Mouse (Mus musculus): ENCODE data around the gene Tst. TPM values are rescaled to one million over a fixed set of nuclear protein-coding genes. Genes with fewer than 3 reads are reported as not detected.

Tst gene
- polyA plus RNA-seq, 1 experiment from 2014 or later: 8.3 TPM

- Histone ChIP-seq H3K4me3 (ENCODE audit: low read depth, low read length) (no peak overlapping the region), H3K9me3 (ENCODE audit: control insufficient read depth, low read length) (no peaks in the 10 kb centered on the region), H3K4me2 (no peak overlapping the region), H3K27ac (ENCODE audit: low read depth, low read length) (no peak overlapping the region), H3K36me3 (ENCODE audit: control insufficient read depth, insufficient read depth, low read length) (no peaks in the 10 kb centered on the region), H3K4me1 (ENCODE audit: control insufficient read depth, insufficient read depth, low read length) (peaks cover 6% of the 10 kb centered on the region), H3K9ac (ENCODE audit: low read length) (peak overlapping the region; percentile 7; the same call in 1 of the 2 replicates), H3K27me3 (ENCODE audit: control insufficient read depth, insufficient read depth, low read length) (no peaks in the 10 kb centered on the region)
- WGBS: 30% methylated on average over 7 of the region's 7 CpGs
- no peak for DNase-seq (ENCODE audit: low spot score, missing footprints)
- peak; percentile 17; the same call in 1 of the 2 replicates for ATAC-seq (ENCODE audit: low FRiP score)
Observed at GRCm38 (mm10) chr15:78447121-78447520, 41.4 kb upstream of the Tst start.

GRCm38 (mm10) chr15:78443857-78444256 lies 38.1 kb upstream of the Tst start:
- WGBS: 55% methylated on average over 6 of the region's 6 CpGs

GRCm38 (mm10) chr15:78442231-78442630 lies 36.5 kb upstream of the Tst start:
- H3K4me3 ChIP-seq (ENCODE audit: low read depth, low read length): no peak overlapping the region
- DNase-seq (ENCODE audit: low spot score, missing footprints): no peak
- ATAC-seq (ENCODE audit: low FRiP score): no peak
- no peaks in the 10 kb centered on the region for H3K36me3 ChIP-seq (ENCODE audit: control insufficient read depth, insufficient read depth, low read length)
- no peak overlapping the region for H3K4me2 ChIP-seq
- H3K9ac ChIP-seq (ENCODE audit: low read length): no peak overlapping the region
- H3K4me1 ChIP-seq (ENCODE audit: control insufficient read depth, insufficient read depth, low read length): peaks cover 11% of the 10 kb centered on the region
- no peaks in the 10 kb centered on the region for H3K9me3 ChIP-seq (ENCODE audit: control insufficient read depth, low read length)
- H3K27me3 ChIP-seq (ENCODE audit: control insufficient read depth, insufficient read depth, low read length): no peaks in the 10 kb centered on the region
- H3K27ac ChIP-seq (ENCODE audit: low read depth, low read length): no peak overlapping the region
- WGBS: 87% methylated on average over 19 of the region's 19 CpGs

More at GRCm38 (mm10) chr15:78443857-78444256, 38.1 kb upstream of the Tst start:
- no peaks in the 10 kb centered on the region for H3K9me3 ChIP-seq (ENCODE audit: control insufficient read depth, low read length)
- H3K4me2 ChIP-seq: no peak overlapping the region
- H3K27me3 ChIP-seq (ENCODE audit: control insufficient read depth, insufficient read depth, low read length): no peaks in the 10 kb centered on the region
- H3K36me3 ChIP-seq (ENCODE audit: control insufficient read depth, insufficient read depth, low read length): no peaks in the 10 kb centered on the region
- no peak overlapping the region for H3K27ac ChIP-seq (ENCODE audit: low read depth, low read length)
- DNase-seq (ENCODE audit: low spot score, missing footprints) (no peak), ATAC-seq (ENCODE audit: low FRiP score) (no peak)
- no peak overlapping the region for H3K4me3 ChIP-seq (ENCODE audit: low read depth, low read length)
- H3K4me1 ChIP-seq (ENCODE audit: control insufficient read depth, insufficient read depth, low read length): peaks cover 6% of the 10 kb centered on the region
- H3K9ac ChIP-seq (ENCODE audit: low read length): no peak overlapping the region

GRCm38 (mm10) chr15:78438973-78439372 lies 33.3 kb upstream of the Tst start:
- no peak overlapping the region for H3K4me2 ChIP-seq
- no peak overlapping the region for H3K27ac ChIP-seq (ENCODE audit: low read depth, low read length)
- DNase-seq (ENCODE audit: low spot score, missing footprints): no peak
- H3K4me3 ChIP-seq (ENCODE audit: low read depth, low read length): no peak overlapping the region
- no peak for ATAC-seq (ENCODE audit: low FRiP score)
- H3K36me3 ChIP-seq (ENCODE audit: control insufficient read depth, insufficient read depth, low read length): 0 out of 2 replicates have a peak, but pooled peaks cover 2% of the 10 kb centered on the region
- peaks cover 39% of the 10 kb centered on the region for H3K4me1 ChIP-seq (ENCODE audit: control insufficient read depth, insufficient read depth, low read length)
- H3K9ac ChIP-seq (ENCODE audit: low read length): no peak overlapping the region
- H3K9me3 ChIP-seq (ENCODE audit: control insufficient read depth, low read length): no peaks in the 10 kb centered on the region
- H3K27me3 ChIP-seq (ENCODE audit: control insufficient read depth, insufficient read depth, low read length): no peaks in the 10 kb centered on the region
- 60% methylated on average over 9 of the region's 9 CpGs for WGBS

GRCm38 (mm10) chr15:78438505-78438904 lies 32.8 kb upstream of the Tst start:
- Histone ChIP-seq H3K36me3 (ENCODE audit: control insufficient read depth, insufficient read depth, low read length) (0 out of 2 replicates have a peak, but pooled peaks cover 4% of the 10 kb centered on the region), H3K27me3 (ENCODE audit: control insufficient read depth, insufficient read depth, low read length) (no peaks in the 10 kb centered on the region), H3K4me1 (ENCODE audit: control insufficient read depth, insufficient read depth, low read length) (peaks cover 37% of the 10 kb centered on the region), H3K9ac (ENCODE audit: low read length) (no peak overlapping the region), H3K4me3 (ENCODE audit: low read depth, low read length) (no peak overlapping the region), H3K27ac (ENCODE audit: low read depth, low read length) (no peak overlapping the region), H3K9me3 (ENCODE audit: control insufficient read depth, low read length) (no peaks in the 10 kb centered on the region), H3K4me2 (no peak overlapping the region)
- WGBS: 49% methylated on average over 8 of the region's 8 CpGs
- ATAC-seq (ENCODE audit: low FRiP score) (no peak), DNase-seq (ENCODE audit: low spot score, missing footprints) (no peak)

- Histone ChIP-seq H3K4me3 (ENCODE audit: low read depth, low read length) (no peak overlapping the region), H3K36me3 (ENCODE audit: control insufficient read depth, insufficient read depth, low read length) (0 out of 2 replicates have a peak, but pooled peaks cover 4% of the 10 kb centered on the region), H3K9ac (ENCODE audit: low read length) (no peak overlapping the region), H3K27ac (ENCODE audit: low read depth, low read length) (no peak overlapping the region), H3K27me3 (ENCODE audit: control insufficient read depth, insufficient read depth, low read length) (no peaks in the 10 kb centered on the region), H3K4me1 (ENCODE audit: control insufficient read depth, insufficient read depth, low read length) (peaks cover 37% of the 10 kb centered on the region), H3K4me2 (no peak overlapping the region), H3K9me3 (ENCODE audit: control insufficient read depth, low read length) (no peaks in the 10 kb centered on the region)
- ATAC-seq (ENCODE audit: low FRiP score) (no peak), DNase-seq (ENCODE audit: low spot score, missing footprints) (no peak)
- 37% methylated on average over 4 of the region's 4 CpGs for WGBS
Observed at GRCm38 (mm10) chr15:78438018-78438394, 32.3 kb upstream of the Tst start.

- H3K27ac ChIP-seq (ENCODE audit: low read depth, low read length): peak overlapping the region; percentile 68
- peaks cover 37% of the 10 kb centered on the region for H3K4me1 ChIP-seq (ENCODE audit: control insufficient read depth, insufficient read depth, low read length)
- 16% methylated on average over 23 of the region's 23 CpGs for WGBS
- DNase-seq (ENCODE audit: low spot score, missing footprints): peak; percentile 88
- peaks cover 5% of the 10 kb centered on the region for H3K36me3 ChIP-seq (ENCODE audit: control insufficient read depth, insufficient read depth, low read length)
- peak overlapping the region; percentile 25 for H3K4me3 ChIP-seq (ENCODE audit: low read depth, low read length)
- H3K9me3 ChIP-seq (ENCODE audit: control insufficient read depth, low read length): no peaks in the 10 kb centered on the region
- peak overlapping the region; percentile 48 for H3K4me2 ChIP-seq
- H3K27me3 ChIP-seq (ENCODE audit: control insufficient read depth, insufficient read depth, low read length): no peaks in the 10 kb centered on the region
- ATAC-seq (ENCODE audit: low FRiP score): peak; percentile 24; the same call in 1 of the 2 replicates
- peak overlapping the region; percentile 54 for H3K9ac ChIP-seq (ENCODE audit: low read length)
Observed at GRCm38 (mm10) chr15:78437237-78438017, 31.7 kb upstream of the Tst start.

- H3K36me3 ChIP-seq (ENCODE audit: control insufficient read depth, insufficient read depth, low read length): peaks cover 7% of the 10 kb centered on the region
- peak; percentile 95 for DNase-seq (ENCODE audit: low spot score, missing footprints)
- peaks cover 37% of the 10 kb centered on the region for H3K4me1 ChIP-seq (ENCODE audit: control insufficient read depth, insufficient read depth, low read length)
Observed at GRCm38 (mm10) chr15:78436380-78437192, 30.9 kb upstream of the Tst start.

GRCm38 (mm10) chr15:78435681-78436080 lies 30.0 kb upstream of the Tst start:
- ATAC-seq (ENCODE audit: low FRiP score) (no peak), DNase-seq (ENCODE audit: low spot score, missing footprints) (no peak)
- Histone ChIP-seq H3K27ac (ENCODE audit: low read depth, low read length) (no peak overlapping the region; the same call in 1 of the 2 replicates), H3K9ac (ENCODE audit: low read length) (no peak overlapping the region), H3K4me1 (ENCODE audit: control insufficient read depth, insufficient read depth, low read length) (peaks cover 37% of the 10 kb centered on the region), H3K9me3 (ENCODE audit: control insufficient read depth, low read length) (no peaks in the 10 kb centered on the region), H3K4me2 (no peak overlapping the region), H3K4me3 (ENCODE audit: low read depth, low read length) (no peak overlapping the region), H3K27me3 (ENCODE audit: control insufficient read depth, insufficient read depth, low read length) (no peaks in the 10 kb centered on the region), H3K36me3 (ENCODE audit: control insufficient read depth, insufficient read depth, low read length) (peaks cover 7% of the 10 kb centered on the region)
- WGBS: 81% methylated on average over 11 of the region's 11 CpGs

More at GRCm38 (mm10) chr15:78436380-78437192, 30.9 kb upstream of the Tst start:
- Histone ChIP-seq H3K9me3 (ENCODE audit: control insufficient read depth, low read length) (no peaks in the 10 kb centered on the region), H3K9ac (ENCODE audit: low read length) (peak overlapping the region; percentile 54), H3K4me2 (peak overlapping the region; percentile 48), H3K4me3 (ENCODE audit: low read depth, low read length) (peak overlapping the region; percentile 25), H3K27ac (ENCODE audit: low read depth, low read length) (peak overlapping the region; percentile 68), H3K27me3 (ENCODE audit: control insufficient read depth, insufficient read depth, low read length) (no peaks in the 10 kb centered on the region)
- ATAC-seq (ENCODE audit: low FRiP score): peak; percentile 62
- 9% methylated on average over 22 of the region's 32 CpGs for WGBS
